Mouse (Mus musculus) kidney, postnatal 0 days (tissue): ENCODE data around the gene Paqr7. TPM values are rescaled to one million over a fixed set of nuclear protein-coding genes. Genes with fewer than 3 reads are reported as not detected.

ENCODE experiments used
- ATAC-seq: fragments of 200-750 bp; cut with Nextera tagmentation; replicated peaks from 2 replicates; pipeline ENCODE4 v1.8.0; 2017; ENCODE audit warnings: low read depth, moderate number of reproducible peaks, moderate TSS enrichment, moderate library complexity; ENCODE audit not compliant: low FRiP score
- DNase-seq: peaks from one replicate; pipeline ENCODE4 v3.0.0-alpha.2; 2016; ENCODE audit warnings: low spot score
- H3K27ac ChIP-seq: fragments of 300-500 bp; sonication (generic); 2 replicates; pipeline ENCODE4 v1.5.1; 2014; ENCODE audit warnings: mild to moderate bottlenecking
- H3K27me3 ChIP-seq: fragments of 300-500 bp; sonication (generic); 2 replicates; pipeline ENCODE4 v1.6.1; 2014; ENCODE audit warnings: low read length, mixed read lengths; ENCODE audit not compliant: insufficient read depth
- H3K36me3 ChIP-seq: fragments of 300-500 bp; sonication (generic); 2 replicates; pipeline ENCODE4 v1.6.1; 2014; ENCODE audit warnings: low read length, mixed read lengths; ENCODE audit not compliant: insufficient read depth
- H3K4me1 ChIP-seq: fragments of 300-500 bp; sonication (generic); replicated peaks from 2 replicates; pipeline ENCODE4 v1.6.1; 2014; ENCODE audit warnings: antibody characterized with exemption, low read length, mixed read lengths; ENCODE audit not compliant: insufficient read depth
- H3K4me2 ChIP-seq: fragments of 300-500 bp; sonication (generic); 2 replicates; pipeline ENCODE4 v1.6.1; 2014; ENCODE audit warnings: mild to moderate bottlenecking, low read length, moderate library complexity, mixed read lengths
- H3K4me3 ChIP-seq: fragments of 300-500 bp; sonication (generic); replicated peaks from 2 replicates; pipeline ENCODE4 v1.5.1; 2014; ENCODE audit warnings: low read depth, low read length
- H3K9ac ChIP-seq: fragments of 300-500 bp; sonication (generic); 2 replicates; pipeline ENCODE4 v1.6.1; 2014; ENCODE audit warnings: low read depth, low read length
- H3K9me3 ChIP-seq: fragments of 300-500 bp; sonication (generic); replicated peaks from 2 replicates; pipeline ENCODE4 v1.6.1; 2016; ENCODE audit warnings: low read length, inconsistent platforms, mixed read lengths
- CTCF ChIP-seq: IDR thresholded peaks from 2 replicates; pipeline ENCODE4 v1.5.1; 2016; ENCODE audit warnings: antibody characterized with exemption, low read depth, mild to moderate bottlenecking, moderate library complexity
- WGBS: fragments of 180-500 bp; shearing (Covaris S2); extraction: QIAGEN DNeasy Blood & Tissue Kit; methylation state at CpG from one replicate; pipeline ENCODE4 v1.1.7; 2014; 5-methylcytosine and 5-hydroxymethylcytosine counted together
- polyA plus RNA-seq: library from polyadenylated mRNA; unstranded; fragments of >200 nt; fragmentation: Nextera tagmentation; extraction: Ambion mirVana; gene quantifications from 2 replicates; pipeline ENCODE4 v1.2.1, GENCODE M21; 2015

Paqr7 gene
- polyA plus RNA-seq, 1 experiment from 2014 or later = 5.7 TPM

- Histone ChIP-seq H3K36me3 (no peaks in the 10 kb centered on the region), H3K9ac (no peak overlapping the region), H3K4me1 (no peaks in the 10 kb centered on the region), H3K9me3 (no peaks in the 10 kb centered on the region), H3K27ac (no peak overlapping the region), H3K4me2 (no peak overlapping the region), H3K4me3 (no peak overlapping the region), H3K27me3 (no peaks in the 10 kb centered on the region)
- ATAC-seq (no peak), DNase-seq (no peak)
- TF ChIP-seq CTCF = no peak
- WGBS = 82% methylated on average over 11 of the region's 11 CpGs
These were observed 17.9 kb downstream of the Paqr7 start for GRCm38 (mm10) chr4:134514309-134514930.

- no peaks in the 10 kb centered on the region for H3K36me3 ChIP-seq
- no peak overlapping the region for H3K4me2 ChIP-seq
- TF ChIP-seq CTCF = no peak
- no peaks in the 10 kb centered on the region for H3K4me1 ChIP-seq
- ATAC-seq = no peak
- H3K9me3 ChIP-seq = no peaks in the 10 kb centered on the region
- no peak overlapping the region for H3K27ac ChIP-seq
- H3K9ac ChIP-seq = no peak overlapping the region
- no peak for DNase-seq
- H3K4me3 ChIP-seq = no peak overlapping the region
- H3K27me3 ChIP-seq = no peaks in the 10 kb centered on the region
- WGBS = 85% methylated on average over 7 of the region's 7 CpGs
These were observed 19.1 kb downstream of the Paqr7 start for GRCm38 (mm10) chr4:134515614-134516013.

- Histone ChIP-seq H3K36me3 (no peaks in the 10 kb centered on the region), H3K4me3 (no peak overlapping the region), H3K4me1 (no peaks in the 10 kb centered on the region), H3K27me3 (no peaks in the 10 kb centered on the region), H3K4me2 (no peak overlapping the region), H3K9me3 (no peaks in the 10 kb centered on the region), H3K9ac (no peak overlapping the region), H3K27ac (peak overlapping the region; percentile 16; the same call in 1 of the 2 replicates)
- ATAC-seq (no peak), DNase-seq (peak; percentile 26)
- TF ChIP-seq CTCF = no peak
- 65% methylated on average over 8 of the region's 8 CpGs for WGBS
These were observed 20.5 kb downstream of the Paqr7 start for GRCm38 (mm10) chr4:134516981-134517380.

- no peak for DNase-seq
These were observed 21.2 kb downstream of the Paqr7 start for GRCm38 (mm10) chr4:134517719-134518118.

GRCm38 (mm10) chr4:134518541-134518940 lies 22.0 kb downstream of the Paqr7 start:
- ATAC-seq (no peak), DNase-seq (no peak)
- 90% methylated on average over 4 of the region's 4 CpGs for WGBS
- Histone ChIP-seq H3K36me3 (no peaks in the 10 kb centered on the region), H3K9me3 (no peaks in the 10 kb centered on the region), H3K9ac (no peak overlapping the region), H3K4me1 (no peaks in the 10 kb centered on the region), H3K27me3 (no peaks in the 10 kb centered on the region), H3K4me3 (no peak overlapping the region), H3K4me2 (no peak overlapping the region), H3K27ac (no peak overlapping the region)
- TF ChIP-seq CTCF = no peak

More at GRCm38 (mm10) chr4:134517719-134518118, 21.2 kb downstream of the Paqr7 start:
- no peaks in the 10 kb centered on the region for H3K4me1 ChIP-seq
- TF ChIP-seq CTCF = no peak
- ATAC-seq = no peak
- H3K27ac ChIP-seq = no peak overlapping the region
- no peak overlapping the region for H3K9ac ChIP-seq
- H3K27me3 ChIP-seq = no peaks in the 10 kb centered on the region
- H3K4me2 ChIP-seq = no peak overlapping the region
- H3K9me3 ChIP-seq = no peaks in the 10 kb centered on the region
- no peak overlapping the region for H3K4me3 ChIP-seq
- H3K36me3 ChIP-seq = no peaks in the 10 kb centered on the region
- 80% methylated on average over 10 of the region's 10 CpGs for WGBS

GRCm38 (mm10) chr4:134519281-134519680 lies 22.8 kb downstream of the Paqr7 start:
- ATAC-seq = no peak
- no peaks in the 10 kb centered on the region for H3K27me3 ChIP-seq
- no peak for TF ChIP-seq CTCF

GRCm38 (mm10) chr4:134523447-134523846 lies 26.9 kb downstream of the Paqr7 start:
- Histone ChIP-seq H3K9me3 (no peaks in the 10 kb centered on the region), H3K36me3 (peaks cover 21% of the 10 kb centered on the region), H3K27me3 (no peaks in the 10 kb centered on the region), H3K9ac (no peak overlapping the region), H3K4me2 (no peak overlapping the region), H3K4me1 (no peaks in the 10 kb centered on the region), H3K27ac (no peak overlapping the region), H3K4me3 (no peak overlapping the region)
- DNase-seq = no peak
- no peak for ATAC-seq
- no peak for TF ChIP-seq CTCF
- 85% methylated on average over 4 of the region's 4 CpGs for WGBS

More at GRCm38 (mm10) chr4:134519281-134519680, 22.8 kb downstream of the Paqr7 start:
- Histone ChIP-seq H3K4me1 (no peaks in the 10 kb centered on the region), H3K4me2 (no peak overlapping the region), H3K9me3 (no peaks in the 10 kb centered on the region), H3K36me3 (no peaks in the 10 kb centered on the region), H3K4me3 (no peak overlapping the region), H3K9ac (no peak overlapping the region), H3K27ac (no peak overlapping the region)
- DNase-seq = no peak
